Mouse (Mus musculus): Measurements from ENCODE around the gene Ptpn7.

The Ptpn7 gene

DNA sequence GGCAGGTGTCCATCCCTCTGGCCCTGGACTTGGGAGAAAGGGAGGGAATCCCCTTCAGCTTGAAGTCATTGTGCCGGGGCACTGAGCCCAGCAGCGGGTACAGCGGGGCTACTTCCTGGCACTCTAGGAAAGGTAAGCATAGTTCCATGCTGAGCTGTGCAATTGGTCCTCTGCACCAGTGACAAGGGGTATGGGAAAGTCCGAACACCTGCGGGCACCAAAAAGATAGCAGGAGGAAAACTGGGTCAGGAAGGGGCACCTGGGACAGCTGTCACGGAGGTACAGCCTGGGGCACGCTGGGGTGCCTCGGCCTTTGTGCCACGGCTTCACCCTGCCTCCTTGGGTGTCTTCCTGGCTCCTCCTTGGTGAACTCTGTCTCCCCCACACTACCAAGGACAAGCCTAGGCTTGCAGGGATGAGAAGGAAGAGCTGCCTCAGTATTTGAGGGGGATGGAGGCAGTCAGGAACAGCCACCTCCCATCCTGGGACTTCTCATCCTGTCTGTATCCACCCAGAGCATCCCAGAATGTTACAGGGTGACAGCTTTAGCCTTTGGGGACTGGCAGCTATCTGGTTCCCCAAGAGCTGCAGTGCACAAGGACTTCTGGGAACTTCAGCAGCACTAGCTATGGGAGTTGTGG, 2.8 kb upstream of the Ptpn7 start:
- no peak for DNase-seq

DNA sequence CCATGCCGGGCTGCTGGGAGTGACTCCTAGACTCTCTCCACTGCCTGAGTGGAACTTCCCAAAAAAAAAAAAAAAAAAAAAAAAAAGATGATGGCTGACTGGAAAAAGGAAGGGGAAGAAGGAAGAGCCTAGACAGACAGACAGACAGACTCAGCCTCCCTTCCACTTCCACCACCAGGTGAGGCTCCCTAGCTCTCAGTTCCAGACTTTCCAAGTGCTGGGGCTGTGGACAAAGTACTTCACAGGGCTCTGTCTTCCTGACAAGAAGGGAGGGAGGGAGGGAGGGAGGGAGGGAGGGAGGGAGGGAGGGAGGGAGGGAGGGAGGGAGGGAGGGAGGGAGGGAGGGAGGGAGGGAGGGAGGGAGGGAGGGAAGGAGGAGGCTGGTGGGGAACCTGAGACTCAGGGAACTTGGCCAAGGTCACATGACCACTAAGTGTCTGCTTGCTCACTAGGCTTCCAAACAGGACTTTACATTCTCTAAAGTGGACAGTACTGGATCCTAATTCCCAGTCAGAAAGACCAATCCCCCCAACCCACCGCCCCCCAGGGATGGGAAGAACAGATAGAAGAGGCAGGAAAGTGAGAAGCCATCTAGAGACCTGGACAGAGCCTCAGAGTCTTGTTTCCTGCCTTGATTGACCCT, 2.0 kb upstream of the Ptpn7 start:
- DNase-seq = no peak

DNA sequence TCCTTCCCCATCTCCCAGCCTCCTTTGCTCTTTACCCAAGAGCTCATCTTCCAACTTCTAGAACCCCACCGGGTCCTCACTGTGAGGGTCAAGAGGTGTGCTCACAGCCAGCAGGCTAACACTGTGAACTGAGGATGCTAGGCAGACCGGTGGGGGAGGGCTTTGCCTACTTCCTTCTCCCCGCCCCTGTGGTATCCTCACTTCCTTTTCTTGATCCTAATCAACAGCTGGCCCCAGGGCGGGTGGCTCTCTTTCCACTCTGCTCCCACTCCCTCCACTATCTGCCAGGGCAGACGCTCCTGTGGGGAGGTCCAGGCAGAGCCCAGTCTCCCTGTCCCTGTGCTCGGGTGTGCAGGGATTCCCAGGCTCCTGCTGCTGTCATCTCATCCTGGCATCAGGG, 1.5 kb upstream of the Ptpn7 start:
- no peak for DNase-seq

DNA sequence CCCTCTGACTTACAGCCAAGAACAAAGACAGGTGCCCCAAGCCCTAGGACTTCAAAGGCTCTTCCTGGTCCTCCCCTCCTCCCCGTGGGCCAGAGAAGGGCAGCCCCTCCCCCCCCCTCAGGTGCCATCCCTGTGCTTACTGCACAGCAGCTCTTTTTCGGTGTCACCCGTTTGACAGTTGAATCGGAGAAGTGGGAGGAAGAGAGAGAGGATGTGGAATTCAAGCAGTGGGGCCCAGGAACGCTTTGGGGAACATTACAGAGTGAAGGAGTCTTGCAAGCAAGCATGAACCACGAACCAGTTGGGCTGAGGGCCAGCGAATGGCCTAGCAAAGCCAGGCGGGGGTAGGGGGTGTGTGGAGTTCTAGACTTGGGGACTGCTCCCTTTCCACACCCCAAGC, 940 bp upstream of the Ptpn7 start:
- DNase-seq = no peak

DNA sequence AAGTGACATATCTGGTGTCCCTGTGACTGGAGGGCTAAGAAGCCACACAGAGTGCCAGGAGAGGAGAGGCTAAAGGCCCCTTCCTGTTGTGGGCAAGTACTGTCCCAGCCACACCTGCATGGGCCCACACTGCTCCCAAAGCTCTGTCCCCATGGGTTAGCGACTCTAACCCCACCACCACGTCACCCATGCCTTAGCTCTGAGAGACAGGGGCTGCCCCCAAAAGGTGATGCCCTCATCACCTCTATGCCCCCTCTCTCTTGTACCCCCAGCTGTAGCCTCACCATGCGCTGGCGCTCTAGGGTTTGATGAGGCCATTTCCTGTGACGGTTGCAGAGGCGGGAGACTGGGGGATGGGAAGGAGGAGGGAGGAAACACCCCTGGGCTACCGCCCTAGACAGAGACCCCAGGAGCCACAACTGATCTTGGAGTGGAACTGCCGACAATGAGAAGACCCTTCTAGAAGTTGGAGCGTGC, 431 bp downstream of the Ptpn7 start:
- no peak for DNase-seq

DNA sequence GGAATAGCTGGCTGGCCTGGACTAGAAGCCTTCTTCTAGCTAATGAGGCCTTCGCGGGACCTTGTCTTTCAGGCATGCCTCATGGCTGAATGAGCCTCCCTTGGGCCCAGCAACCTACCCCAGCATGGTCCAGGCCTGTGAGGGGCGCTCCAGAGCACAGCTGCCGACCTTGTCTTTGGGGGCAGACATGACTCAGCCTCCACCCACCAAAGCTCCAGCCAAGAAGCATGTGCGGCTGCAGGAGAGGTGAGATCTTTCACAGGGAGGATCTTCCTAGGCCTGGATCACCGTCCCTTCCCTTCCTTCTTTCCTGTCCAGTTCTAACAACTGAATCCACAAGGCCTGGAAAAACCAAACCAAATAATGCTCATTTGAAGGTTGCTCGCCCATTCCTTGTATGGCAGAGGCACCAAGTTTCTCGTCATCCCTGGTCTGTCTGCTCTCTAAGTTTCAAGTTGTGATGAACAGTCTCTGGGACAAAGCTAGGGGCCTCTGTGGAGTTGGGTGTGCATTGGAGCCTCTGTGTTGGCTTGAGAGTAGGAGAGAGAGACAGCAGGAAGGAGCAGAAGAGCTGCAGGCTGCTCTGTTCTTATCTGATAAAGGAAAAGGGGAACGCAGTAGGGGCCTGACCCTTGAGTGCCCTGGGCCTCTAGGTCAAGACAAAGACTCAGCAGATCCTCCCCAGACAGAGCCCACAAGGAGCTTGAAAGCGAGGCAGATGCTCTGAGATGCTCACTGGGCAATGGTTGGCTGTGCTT, 1.4 kb downstream of the Ptpn7 start:
- DNase-seq = no peak

DNA sequence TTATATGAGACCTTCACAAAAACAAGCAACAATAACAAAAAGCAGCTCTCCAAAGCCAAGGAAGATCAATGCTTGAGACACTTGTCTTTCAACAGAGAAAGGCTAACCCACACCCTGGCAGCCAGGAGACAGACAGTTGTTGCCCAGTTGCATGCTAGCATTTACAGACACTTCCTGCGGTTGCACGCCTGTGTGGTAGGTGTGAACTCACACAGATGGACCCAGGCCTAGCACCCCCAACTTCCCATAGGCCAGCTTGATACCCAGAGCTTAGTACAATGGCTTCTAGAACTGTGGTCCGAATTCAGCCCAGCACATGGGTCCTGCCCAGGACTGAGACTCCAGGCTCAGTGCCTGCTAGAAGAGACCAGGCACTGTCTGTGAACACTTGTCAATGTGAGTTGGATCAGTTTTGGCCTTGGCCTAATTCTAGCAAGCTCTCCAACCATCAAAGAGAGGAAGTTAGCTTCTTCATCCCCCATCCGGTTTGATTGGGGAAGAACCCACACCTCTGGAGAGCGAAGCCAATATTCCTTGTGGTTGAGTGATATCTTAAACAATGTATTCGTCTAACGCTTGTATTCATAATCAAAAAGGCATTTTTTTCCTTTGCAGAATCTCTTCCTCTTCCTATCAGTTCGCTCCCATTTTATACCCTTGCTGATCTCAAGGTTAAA, 2.7 kb downstream of the Ptpn7 start:
- no peak for DNase-seq

DNA sequence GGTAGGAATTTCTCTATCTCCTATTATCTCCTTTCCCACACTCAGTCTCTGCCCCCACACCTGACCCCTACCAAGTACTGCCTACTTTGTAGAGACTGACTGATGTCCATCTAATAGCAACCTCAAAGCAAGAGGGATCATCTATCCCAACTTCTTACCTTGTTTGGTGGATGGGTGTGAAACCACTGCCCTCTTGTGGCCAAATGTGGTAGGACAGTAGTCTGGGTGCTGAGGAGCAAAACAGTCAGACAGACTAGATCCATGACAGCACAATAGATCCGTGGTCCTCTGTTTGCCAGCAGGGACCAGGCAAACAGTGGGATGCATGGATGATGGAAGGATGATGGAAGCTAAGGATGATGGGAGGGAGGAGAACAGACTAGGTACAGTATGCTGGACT, 4.0 kb downstream of the Ptpn7 start:
- DNase-seq = peak; percentile 64 to 79

DNA sequence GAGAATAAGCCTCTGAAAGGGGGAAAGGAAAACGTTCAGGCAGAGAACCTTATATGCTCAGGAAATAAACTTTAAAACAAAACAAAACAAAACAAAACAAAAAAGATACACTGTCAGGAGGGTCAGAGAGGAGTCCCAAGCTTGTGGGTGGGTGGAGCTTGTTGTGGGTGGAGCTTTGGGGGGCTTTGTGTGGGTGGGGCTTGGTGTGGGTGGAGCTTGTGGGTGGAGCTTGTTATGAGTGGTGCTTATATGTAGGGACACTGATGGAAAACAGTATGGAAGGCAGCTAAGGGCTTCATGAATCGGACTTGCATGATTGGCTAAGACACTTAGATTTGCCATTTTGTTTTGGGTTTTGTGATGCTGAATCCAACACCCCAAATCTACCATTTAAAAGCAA, 7.4 kb downstream of the Ptpn7 start:
- no peak for DNase-seq

DNA sequence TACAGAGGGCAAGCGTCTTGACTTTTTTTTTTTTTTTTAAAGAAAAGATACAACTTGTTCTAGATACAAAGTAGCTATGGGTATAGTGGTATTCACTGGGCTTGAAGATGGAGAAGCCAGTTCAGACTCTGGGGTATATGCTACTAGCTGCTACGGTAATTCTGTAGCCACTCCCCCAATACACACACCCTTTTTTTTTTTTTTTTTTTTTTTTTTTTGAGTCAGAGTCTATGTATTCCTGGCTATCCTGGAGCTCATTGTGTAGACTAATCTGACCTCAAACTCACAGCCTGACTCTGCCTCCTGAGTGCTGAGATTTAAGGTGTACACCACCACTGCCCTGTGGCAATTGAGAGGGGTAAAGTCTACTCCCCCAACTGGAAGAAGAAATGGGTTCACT, 10.0 kb downstream of the Ptpn7 start:
- no peak for DNase-seq

DNA sequence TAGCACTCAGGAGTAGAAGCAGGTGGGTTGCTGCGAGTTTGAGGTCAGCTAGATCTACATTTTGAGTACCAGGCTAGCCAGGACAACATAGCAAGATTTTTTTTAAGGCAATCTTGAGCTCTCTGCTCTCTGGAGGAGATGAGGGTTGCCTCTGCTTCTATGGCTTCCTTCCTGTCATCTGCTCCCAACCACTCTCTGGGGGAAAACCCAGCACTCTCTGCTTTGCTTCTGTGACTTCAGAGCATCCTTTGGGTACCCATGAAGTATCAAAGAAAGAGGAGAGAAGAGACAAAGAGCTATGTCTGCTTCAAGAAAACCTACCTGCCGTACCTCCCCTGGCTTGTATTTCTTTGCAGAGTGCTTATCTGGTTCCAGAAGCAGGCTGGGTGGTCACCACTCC, 11.4 kb downstream of the Ptpn7 start:
- DNase-seq = no peak

DNA sequence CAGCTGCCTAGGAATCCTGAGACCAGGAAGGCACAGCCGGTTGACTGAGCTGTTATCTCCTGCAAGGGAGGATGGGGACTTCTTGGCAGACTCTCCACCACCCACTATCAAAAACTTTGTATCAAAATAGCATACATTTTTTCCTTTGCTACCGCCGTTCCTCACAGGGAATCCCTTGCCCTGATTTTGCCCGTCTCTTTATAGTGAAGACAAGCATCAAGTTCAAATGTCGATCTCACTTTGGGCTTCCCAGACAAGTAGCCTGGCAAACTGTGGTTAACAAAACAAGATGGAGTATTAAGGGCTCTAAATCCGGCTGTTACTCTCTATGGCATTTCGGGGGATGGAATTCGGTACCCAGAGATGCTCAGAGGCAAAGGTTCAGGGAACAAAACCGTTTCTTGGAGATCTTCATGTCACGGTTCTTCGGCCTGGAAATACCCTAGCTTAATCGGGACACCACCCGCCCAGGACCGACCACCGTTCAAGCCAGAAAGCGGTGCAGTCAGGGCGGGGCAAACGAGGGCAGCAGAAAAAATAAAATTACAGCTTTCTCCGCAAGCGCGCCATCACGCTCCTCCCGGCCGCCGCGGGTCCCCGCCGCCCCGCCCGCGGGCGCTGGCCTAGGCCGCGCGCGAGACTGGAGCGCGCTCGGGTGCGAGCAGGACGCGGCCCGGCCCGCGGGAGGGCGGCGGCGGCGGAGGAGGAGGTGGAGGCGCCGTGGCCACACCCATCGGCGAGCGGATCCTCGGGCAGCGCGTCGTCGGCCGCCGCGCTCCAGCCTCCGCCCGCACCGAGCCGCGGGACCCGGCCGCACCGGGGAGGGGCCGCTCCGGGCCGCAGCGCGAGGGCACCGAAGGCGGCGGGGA, 13.8 kb downstream of the Ptpn7 start, which contains the start of gene Arl8a:
Arl8a (plus strand) TSS at position 748 of the 869 bp plus-strand sequence.
- DNase-seq = peak; percentile 83 to 92

DNA sequence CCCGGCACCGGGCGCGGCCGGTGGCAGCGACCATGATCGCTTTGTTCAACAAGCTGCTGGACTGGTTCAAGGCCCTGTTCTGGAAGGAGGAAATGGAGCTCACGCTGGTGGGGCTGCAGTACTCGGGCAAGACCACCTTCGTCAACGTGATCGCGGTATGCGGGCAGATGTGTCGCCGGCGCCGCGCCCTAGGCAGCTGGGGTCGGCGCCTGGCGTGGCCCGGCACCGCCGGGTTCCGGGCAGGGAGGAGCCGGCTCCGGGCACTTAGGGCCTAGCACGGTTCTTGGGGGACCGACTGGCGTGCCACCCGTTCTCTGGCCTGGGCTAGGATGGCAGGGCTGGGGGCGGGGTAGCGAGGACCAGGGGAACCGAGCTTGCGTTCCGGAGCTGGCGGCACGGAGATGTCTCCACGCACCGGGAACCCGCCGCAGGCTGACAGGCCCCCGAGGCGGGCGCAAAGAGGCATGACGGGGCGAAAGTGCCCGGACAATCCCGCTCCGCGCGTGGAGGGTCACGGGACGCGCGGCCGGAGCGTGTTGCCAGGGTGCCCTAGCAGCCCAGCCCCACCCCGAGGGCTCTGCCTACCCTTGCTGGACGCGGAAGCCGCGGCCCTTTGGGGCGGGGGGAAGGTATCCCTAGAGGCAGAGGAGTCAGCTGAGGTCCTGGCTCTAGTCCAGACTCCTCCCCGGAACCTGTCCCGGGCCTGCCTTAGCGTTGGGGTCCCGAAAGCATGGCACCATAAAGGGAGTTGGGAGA, 14.6 kb downstream of the Ptpn7 start:
- DNase-seq = peak; percentile 71 to 73

DNA sequence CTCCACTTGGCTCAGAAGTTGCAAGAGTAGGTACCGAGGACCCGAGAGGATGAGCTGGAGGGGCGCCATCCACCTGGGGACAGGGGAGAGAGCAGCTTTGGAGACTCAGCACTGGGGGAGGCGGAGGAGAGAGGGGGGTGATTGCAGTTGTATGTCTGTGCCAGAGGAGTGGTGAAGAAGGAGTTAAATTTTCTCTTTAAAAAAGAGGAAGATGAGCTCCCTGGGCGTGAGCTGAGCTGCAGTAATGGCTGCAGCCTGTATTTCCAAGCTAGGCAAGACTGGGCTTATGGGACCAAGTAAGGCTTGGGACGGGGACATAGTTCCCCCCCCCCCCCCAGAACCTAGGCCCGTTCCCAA, 15.2 kb downstream of the Ptpn7 start:
- no peak for DNase-seq

DNA sequence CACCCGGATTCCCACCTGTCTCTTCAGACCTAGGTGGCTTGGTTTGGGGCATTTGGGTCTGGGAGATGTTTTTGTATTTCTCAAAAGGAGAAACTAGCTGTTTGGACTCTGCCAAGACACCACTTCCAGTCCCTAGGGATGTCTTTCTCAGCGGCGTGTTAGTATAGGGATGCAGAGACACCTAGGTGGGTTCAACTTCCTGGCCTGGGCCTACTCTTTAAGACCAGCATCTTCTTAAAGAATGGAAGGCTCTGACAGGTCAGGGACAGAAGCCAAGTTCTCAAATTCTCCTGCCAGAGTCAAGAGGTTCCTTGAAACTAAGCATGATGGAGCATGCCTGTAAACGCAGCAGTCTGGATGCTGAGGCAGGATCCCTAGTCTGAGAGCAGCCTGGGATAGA, 16.0 kb downstream of the Ptpn7 start:
- DNase-seq = no peak

DNA sequence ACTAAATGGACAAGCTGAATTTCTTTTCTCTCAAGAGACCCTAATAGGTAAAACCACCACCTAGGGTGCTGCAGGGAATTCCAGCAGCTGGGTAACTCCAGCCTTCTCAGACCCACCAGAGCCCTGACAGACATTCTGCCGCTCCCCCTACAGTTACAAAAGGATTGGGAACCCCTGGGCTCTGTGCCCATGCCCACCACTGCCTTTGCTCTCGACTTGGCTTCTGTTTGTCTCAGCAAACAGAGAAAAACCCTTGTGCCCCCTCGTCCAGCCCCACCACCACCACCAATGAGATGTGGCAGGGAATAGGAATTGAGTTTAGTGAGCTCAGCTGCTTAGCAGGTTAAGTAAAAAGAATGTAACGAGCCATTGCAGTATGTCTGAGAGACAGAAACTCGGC, 16.5 kb downstream of the Ptpn7 start:
- DNase-seq = no peak

DNA sequence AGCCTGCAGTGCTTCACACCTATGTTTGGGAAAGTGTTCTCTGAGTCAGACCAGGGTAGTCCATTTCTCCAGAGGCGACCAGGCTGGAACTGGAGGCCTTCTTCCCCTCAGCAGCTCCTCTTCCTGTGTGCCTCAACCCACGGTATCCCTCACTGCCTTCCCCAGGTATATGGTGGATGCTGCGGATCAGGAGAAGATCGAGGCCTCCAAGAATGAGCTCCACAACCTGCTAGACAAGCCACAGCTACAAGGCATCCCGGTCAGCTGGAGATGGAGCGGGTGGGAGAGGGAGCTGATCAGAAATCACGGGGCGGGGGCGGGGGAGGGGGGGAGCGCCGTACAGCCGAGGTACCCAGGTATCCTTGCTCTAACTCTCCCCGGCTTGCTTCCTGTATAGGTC, 21.5 kb downstream of the Ptpn7 start:
- no peak for DNase-seq

DNA sequence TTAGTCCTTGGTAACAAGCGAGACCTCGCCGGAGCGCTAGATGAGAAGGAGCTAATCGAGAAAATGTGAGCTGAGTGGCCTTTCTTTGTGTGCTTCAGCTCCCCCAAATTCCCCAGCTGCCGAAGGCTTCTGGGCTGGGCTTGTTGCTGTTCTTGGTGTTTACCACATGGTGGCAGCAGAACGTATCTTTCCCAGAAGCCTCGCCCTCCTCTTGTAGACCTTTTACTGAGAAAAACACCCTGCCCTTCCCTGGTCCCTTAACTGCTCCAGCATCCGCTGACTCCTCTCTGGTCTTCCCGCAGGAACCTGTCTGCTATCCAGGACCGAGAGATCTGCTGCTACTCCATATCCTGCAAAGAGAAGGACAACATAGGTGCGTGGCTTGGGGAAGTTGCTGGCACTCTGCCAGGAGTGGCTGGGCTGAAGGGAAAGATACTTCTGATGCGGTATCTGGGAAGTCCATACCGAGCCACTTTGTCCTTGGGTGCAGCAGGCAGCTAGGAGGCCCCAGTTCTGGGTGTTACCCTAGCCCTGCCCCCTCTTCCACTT, 22.0 kb downstream of the Ptpn7 start:
- peak; percentile 74 to 80 for DNase-seq

DNA sequence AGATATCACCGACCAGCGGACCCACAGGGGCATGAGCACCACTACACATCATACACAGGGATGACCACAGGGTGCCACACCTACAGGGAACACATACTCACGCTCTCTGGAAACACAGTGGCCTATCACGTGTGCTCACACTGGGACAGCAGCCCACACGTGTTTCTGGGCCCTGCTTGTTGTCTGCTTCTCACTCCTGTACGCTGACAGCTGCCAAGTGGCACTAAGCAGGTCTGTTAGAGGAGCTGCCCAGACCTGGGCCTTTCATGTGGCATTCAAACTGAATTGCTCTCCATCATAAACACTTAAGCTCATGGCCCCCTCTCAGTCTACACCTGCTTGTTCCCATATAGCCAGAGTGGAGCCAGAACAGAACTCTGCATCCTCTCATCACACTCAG, 23.8 kb downstream of the Ptpn7 start:
- DNase-seq = no peak

DNA sequence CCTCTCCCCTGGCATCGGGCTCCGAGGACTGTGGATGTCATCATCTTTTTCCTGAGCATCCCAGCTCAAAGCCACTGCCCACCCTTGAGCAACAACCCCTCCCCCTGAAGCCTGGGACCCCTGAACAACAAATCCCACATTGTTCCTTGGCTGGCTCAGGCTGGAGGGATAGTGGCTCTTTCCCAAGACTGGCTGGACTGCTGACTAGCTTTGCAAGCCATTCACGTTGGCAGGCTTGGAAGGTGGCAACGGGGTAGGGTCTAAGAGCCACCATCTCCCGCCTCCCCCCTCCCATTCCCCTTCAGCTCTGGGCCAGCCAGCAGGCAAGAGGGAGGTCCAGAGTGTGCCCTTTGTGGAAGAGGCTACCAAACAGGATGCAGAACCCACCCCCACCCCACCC, 26.1 kb downstream of the Ptpn7 start:
- no peak for DNase-seq

DNA sequence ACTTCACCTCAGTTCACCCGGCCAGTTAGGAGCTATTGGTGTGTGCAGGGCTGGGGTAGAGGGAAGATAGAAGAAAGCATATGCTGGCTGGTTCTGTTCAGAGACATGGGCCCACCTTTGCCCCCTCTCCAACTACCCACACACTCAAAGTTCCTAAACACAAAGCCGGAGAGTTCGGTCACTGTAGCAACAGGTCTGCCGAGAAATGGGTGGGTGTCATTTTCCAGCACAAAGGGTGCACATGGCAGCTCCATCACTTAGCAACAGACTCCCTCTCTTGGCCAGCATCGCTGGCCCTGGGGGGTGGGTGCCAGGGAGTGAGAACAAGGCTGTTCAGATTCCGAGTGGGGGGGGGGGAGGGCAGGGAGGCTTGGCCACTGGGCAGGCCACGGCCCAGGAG, 26.6 kb downstream of the Ptpn7 start:
- DNase-seq = no peak
